In genomic region chr9:120129276-120129675, GRCm38 (mm10) we compare ENCODE assay signal across 9 mouse cellular contexts. TPM values are rescaled to one million over a fixed set of nuclear protein-coding genes. Genes with fewer than 3 reads are reported as not detected.
DNase-seq lines count a peak whose midpoint lies in the region; ATAC-seq lines count a peak whose summit lies in the region.
"Had no signal": no experiment of that assay in that cellular context is flagged by ENCODE, and none has a peak within 500 bp of the region (broad histone marks: within the 10 kb centered on the region; RNA-seq: fewer than 3 reads in every experiment).

No protein-coding gene starts in this region.

- DNase-seq in heart, postnatal 10 days, result no peak
- peak; percentile 40 for DNase-seq in NIH3T3 (ENCODE audit: low read depth)
- no peak for DNase-seq in hindbrain, embryonic 14.5 days (ENCODE audit: low spot score)
- no peak for DNase-seq in layer of hippocampus, postnatal 14 days (ENCODE audit: low spot score in 2 of 2)
- no peak for DNase-seq in ovary, postnatal 36 days (ENCODE audit: low spot score)
- DNase-seq in testis, postnatal 14 days (ENCODE audit: low spot score), result no peak
- DNase-seq: lung, postnatal 10 days had no signal

- no peak for ATAC-seq in heart, embryonic 16.5 days (replicated peaks; ENCODE audit: extremely low read depth, insufficient read depth, low FRiP score)
- no peak for ATAC-seq in hindbrain, embryonic 14.5 days (ENCODE audit: low FRiP score)
- ATAC-seq in midbrain, embryonic 15.5 days (replicated peaks), result no peak

- intact Hi-C loops in heart, postnatal 10 days (cut with DNase I), result no loop called here

- peak overlapping the region; percentile 99 for H3K9ac ChIP-seq in heart, embryonic 16.5 days (ENCODE audit: low read length)
- H3K9ac ChIP-seq in hindbrain, embryonic 14.5 days, result 0 out of 2 replicates have a peak overlapping the region, but pooled peaks have one; percentile 99
- H3K9ac ChIP-seq in midbrain, embryonic 15.5 days, result no peak overlapping the region

- H3K9me3 ChIP-seq in heart, embryonic 16.5 days (replicated peaks; ENCODE audit: control insufficient read depth, low read length), result no peaks in the 10 kb centered on the region
- no peaks in the 10 kb centered on the region for H3K9me3 ChIP-seq in hindbrain, embryonic 14.5 days (ENCODE audit: control insufficient read depth, low read length)
- no peaks in the 10 kb centered on the region for H3K9me3 ChIP-seq in midbrain, embryonic 15.5 days

- H3K36me3 ChIP-seq in heart, embryonic 16.5 days (ENCODE audit: control insufficient read depth, insufficient read depth), result peaks cover 36% of the 10 kb centered on the region
- H3K36me3 ChIP-seq in hindbrain, embryonic 14.5 days (replicated peaks; ENCODE audit: control insufficient read depth, insufficient read depth), result peaks cover 44% of the 10 kb centered on the region
- H3K36me3 ChIP-seq in midbrain, embryonic 15.5 days (replicated peaks), result peaks cover 26% of the 10 kb centered on the region

- H3K4me2 ChIP-seq in heart, embryonic 16.5 days (ENCODE audit: low read depth, low read length), result peak overlapping the region; percentile 71
- H3K4me2 ChIP-seq in hindbrain, embryonic 14.5 days (replicated peaks), result peak overlapping the region; percentile 89
- peak overlapping the region; percentile 64 for H3K4me2 ChIP-seq in midbrain, embryonic 15.5 days

- 60% methylated on average over 10 of the region's 10 CpGs for WGBS in heart, embryonic 16.5 days
- WGBS in hindbrain, embryonic 14.5 days, result 77% methylated on average over 10 of the region's 10 CpGs
- 79% methylated on average over 10 of the region's 10 CpGs for WGBS in midbrain, embryonic 15.5 days

- H3K4me1 ChIP-seq in heart, embryonic 16.5 days (ENCODE audit: control insufficient read depth, insufficient read depth, low read length), result peaks cover 15% of the 10 kb centered on the region
- peaks cover 11% of the 10 kb centered on the region for H3K4me1 ChIP-seq in hindbrain, embryonic 14.5 days (replicated peaks; ENCODE audit: control insufficient read depth, insufficient read depth, low read length)
- peaks cover 22% of the 10 kb centered on the region for H3K4me1 ChIP-seq in midbrain, embryonic 15.5 days

- peak overlapping the region; percentile 10; the same call in 1 of the 2 replicates for H3K27ac ChIP-seq in heart, embryonic 16.5 days (ENCODE audit: low read length)
- no peak overlapping the region for H3K27ac ChIP-seq in hindbrain, embryonic 14.5 days
- no peak overlapping the region for H3K27ac ChIP-seq in midbrain, embryonic 15.5 days

- no peaks in the 10 kb centered on the region for H3K27me3 ChIP-seq in heart, embryonic 16.5 days (ENCODE audit: control insufficient read depth, insufficient read depth, low read length)
- H3K27me3 ChIP-seq in hindbrain, embryonic 14.5 days (ENCODE audit: control insufficient read depth, insufficient read depth, low read length), result no peaks in the 10 kb centered on the region
- H3K27me3 ChIP-seq in midbrain, embryonic 15.5 days (replicated peaks), result no peaks in the 10 kb centered on the region

- peak overlapping the region; percentile 99 for H3K4me3 ChIP-seq in heart, embryonic 16.5 days (ENCODE audit: low read length)
- H3K4me3 ChIP-seq in hindbrain, embryonic 14.5 days (replicated peaks; ENCODE audit: low read length), result peak overlapping the region; percentile 100; the same call in 1 of the 2 replicates
- no peak overlapping the region for H3K4me3 ChIP-seq in midbrain, embryonic 15.5 days

RNA-seq across cellular contexts. Expression of gene Rpsa, which starts 1.8 kb away (rescaled TPM):
- polyA plus RNA-seq in heart, embryonic 16.5 days (2015; fragmentation: Nextera tagmentation; extraction: Ambion mirVana), result 839 and 856 TPM in 2 replicates
- 100 to 1,000 TPM; 624 to 658 TPM for total RNA-seq in heart, postnatal 10 days (2021)
- 1,110 and 1,180 TPM in 2 replicates for polyA plus RNA-seq in hindbrain, embryonic 14.5 days (2014; fragmentation: Nextera tagmentation; extraction: Ambion mirVana)
- polyA plus RNA-seq in midbrain, embryonic 15.5 days (2015; fragmentation: Nextera tagmentation; extraction: Ambion mirVana), result 917 and 949 TPM in 2 replicates
- total RNA-seq in layer of hippocampus, postnatal 14 days (2021), result 100 to 1,000 TPM; 534 to 557 TPM

RNA-seq across cellular contexts. Expression of gene Slc25a38, which starts 19.1 kb away (rescaled TPM):
- polyA plus RNA-seq in heart, embryonic 16.5 days (2015; fragmentation: Nextera tagmentation; extraction: Ambion mirVana), result 21.9 and 23.0 TPM in 2 replicates
- total RNA-seq in heart, postnatal 10 days (2021), result 10 to 100 TPM; 10.2 to 11.7 TPM
- polyA plus RNA-seq in hindbrain, embryonic 14.5 days (2014; fragmentation: Nextera tagmentation; extraction: Ambion mirVana), result 38.3 and 43.0 TPM in 2 replicates
- 41.5 and 48.3 TPM in 2 replicates for polyA plus RNA-seq in midbrain, embryonic 15.5 days (2015; fragmentation: Nextera tagmentation; extraction: Ambion mirVana)
- total RNA-seq in layer of hippocampus, postnatal 14 days (2021), result 10 to 100 TPM; 25.6 to 25.7 TPM

RNA-seq across cellular contexts. Expression of gene Mobp, which starts 20.2 kb away (rescaled TPM):
- polyA plus RNA-seq in heart, embryonic 16.5 days (2015; fragmentation: Nextera tagmentation; extraction: Ambion mirVana), result 0.07 TPM in 1 of 2 replicates, not detected in the other
- not detected for total RNA-seq in heart, postnatal 10 days (2021)
- 0.08 and 0.15 TPM in 2 replicates for polyA plus RNA-seq in hindbrain, embryonic 14.5 days (2014; fragmentation: Nextera tagmentation; extraction: Ambion mirVana)
- polyA plus RNA-seq in midbrain, embryonic 15.5 days (2015; fragmentation: Nextera tagmentation; extraction: Ambion mirVana), result not detected in 2 replicates
- total RNA-seq in layer of hippocampus, postnatal 14 days (2021), result 100 to 1,000 TPM; 369 to 380 TPM

RNA-seq across cellular contexts. Expression of gene Ccr8, which starts 37.4 kb away (rescaled TPM):
- 1.2 and 4.4 TPM in 2 replicates for polyA plus RNA-seq in heart, embryonic 16.5 days (2015; fragmentation: Nextera tagmentation; extraction: Ambion mirVana)
- total RNA-seq in heart, postnatal 10 days (2021), result not detected
- not detected in 2 replicates for polyA plus RNA-seq in hindbrain, embryonic 14.5 days (2014; fragmentation: Nextera tagmentation; extraction: Ambion mirVana)
- not detected in 2 replicates for polyA plus RNA-seq in midbrain, embryonic 15.5 days (2015; fragmentation: Nextera tagmentation; extraction: Ambion mirVana)
- total RNA-seq in layer of hippocampus, postnatal 14 days (2021), result not detected

RNA-seq across cellular contexts. Expression of gene Cx3cr1, which starts 59.6 kb away (rescaled TPM):
- polyA plus RNA-seq in heart, embryonic 16.5 days (2015; fragmentation: Nextera tagmentation; extraction: Ambion mirVana), result 6.1 and 6.2 TPM in 2 replicates
- total RNA-seq in heart, postnatal 10 days (2021), result 1 to 10 TPM; 3.9 to 7.1 TPM
- polyA plus RNA-seq in hindbrain, embryonic 14.5 days (2014; fragmentation: Nextera tagmentation; extraction: Ambion mirVana), result 6.5 and 9.0 TPM in 2 replicates
- 8.0 and 8.1 TPM in 2 replicates for polyA plus RNA-seq in midbrain, embryonic 15.5 days (2015; fragmentation: Nextera tagmentation; extraction: Ambion mirVana)
- total RNA-seq in layer of hippocampus, postnatal 14 days (2021), result 10 to 100 TPM; 34.7 to 36.0 TPM
